Mouse (Mus musculus) stomach, postnatal 0 days (tissue): ENCODE data around the gene Trmt6. TPM values are rescaled to one million over a fixed set of nuclear protein-coding genes. Genes with fewer than 3 reads are reported as not detected.

Experiments used
- ATAC-seq: fragments of 200-750 bp; cut with Nextera tagmentation; 2 replicates; pipeline ENCODE4 v1.8.0; 2017; ENCODE audit not compliant: low FRiP score, low TSS enrichment
- DNase-seq: peaks from one replicate; pipeline ENCODE4 v3.0.0-alpha.2; 2016; ENCODE audit warnings: low spot score
- H3K27ac ChIP-seq: fragments of 300-500 bp; sonication (generic); replicated peaks from 2 replicates; pipeline ENCODE4 v1.5.1; 2014; ENCODE audit warnings: mild to moderate bottlenecking, control low read depth
- H3K27me3 ChIP-seq: fragments of 300-500 bp; sonication (generic); 2 replicates; pipeline ENCODE4 v1.6.1; 2014; ENCODE audit warnings: low read length; ENCODE audit not compliant: control insufficient read depth, insufficient read depth
- H3K36me3 ChIP-seq: fragments of 300-500 bp; sonication (generic); 2 replicates; pipeline ENCODE4 v1.6.1; 2014; ENCODE audit warnings: low read length, mixed read lengths; ENCODE audit not compliant: control insufficient read depth, insufficient read depth
- H3K4me1 ChIP-seq: fragments of 300-500 bp; sonication (generic); replicated peaks from 2 replicates; pipeline ENCODE4 v1.6.1; 2014; ENCODE audit warnings: antibody characterized with exemption; ENCODE audit not compliant: control insufficient read depth, insufficient read depth
- H3K4me2 ChIP-seq: fragments of 300-500 bp; sonication (generic); replicated peaks from 2 replicates; pipeline ENCODE4 v1.6.1; 2014; ENCODE audit warnings: low read depth, mild to moderate bottlenecking, control low read depth, moderate library complexity
- H3K4me3 ChIP-seq: fragments of 300-500 bp; sonication (generic); 2 replicates; pipeline ENCODE4 v1.5.1; 2014; ENCODE audit warnings: low read depth, low read length, control low read depth
- H3K9ac ChIP-seq: fragments of 300-500 bp; sonication (generic); 2 replicates; pipeline ENCODE4 v1.6.1; 2014; ENCODE audit warnings: mild to moderate bottlenecking, low read length, control low read depth, mixed read lengths
- H3K9me3 ChIP-seq: fragments of 300-500 bp; sonication (generic); 2 replicates; pipeline ENCODE4 v1.6.1; 2016; ENCODE audit warnings: low read length; ENCODE audit not compliant: control insufficient read depth
- CTCF ChIP-seq: IDR thresholded peaks from 2 replicates; pipeline ENCODE4 v1.5.1; 2016; ENCODE audit warnings: antibody characterized with exemption, low read depth, mild to moderate bottlenecking, moderate library complexity
- EP300 ChIP-seq: optimal IDR thresholded peaks from 2 replicates; pipeline ENCODE3; 2016; ENCODE audit warnings: antibody characterized with exemption
- WGBS: fragments of 180-500 bp; shearing (Covaris S2); extraction: QIAGEN DNeasy Blood & Tissue Kit; methylation state at CpG from one replicate; pipeline ENCODE4 v1.1.7; 2014; 5-methylcytosine and 5-hydroxymethylcytosine counted together
- polyA plus RNA-seq: library from polyadenylated mRNA; unstranded; fragments of >200 nt; fragmentation: Nextera tagmentation; extraction: Ambion mirVana; gene quantifications from 2 replicates; pipeline ENCODE4 v1.2.1, GENCODE M21; 2015

Gene Trmt6
- polyA plus RNA-seq, 1 experiment from 2014 or later: 37.5 TPM

GRCm38 (mm10) chr2:132849141-132849540 lies 33.3 kb upstream of the Trmt6 start:
- 91% methylated on average over 6 of the region's 6 CpGs for WGBS
- no peak overlapping the region for H3K9ac ChIP-seq
- DNase-seq (no peak), ATAC-seq (no peak)
- no peak overlapping the region for H3K27ac ChIP-seq
- H3K4me1 ChIP-seq: peaks cover 7% of the 10 kb centered on the region; the same call in 1 of the 2 replicates
- peaks cover 2% of the 10 kb centered on the region; the same call in 1 of the 2 replicates for H3K36me3 ChIP-seq
- H3K9me3 ChIP-seq: no peaks in the 10 kb centered on the region
- H3K27me3 ChIP-seq: no peaks in the 10 kb centered on the region
- H3K4me3 ChIP-seq: no peak overlapping the region
- TF ChIP-seq CTCF (no peak), EP300 (no peak)
- no peak overlapping the region for H3K4me2 ChIP-seq

GRCm38 (mm10) chr2:132848361-132848760 lies 32.5 kb upstream of the Trmt6 start:
- ATAC-seq (no peak), DNase-seq (no peak)
- Histone ChIP-seq H3K4me2 (no peak overlapping the region; the same call in 1 of the 2 replicates), H3K27ac (no peak overlapping the region), H3K27me3 (no peaks in the 10 kb centered on the region), H3K4me1 (peaks cover 7% of the 10 kb centered on the region; the same call in 1 of the 2 replicates), H3K4me3 (no peak overlapping the region), H3K36me3 (peaks cover 2% of the 10 kb centered on the region; the same call in 1 of the 2 replicates), H3K9ac (no peak overlapping the region), H3K9me3 (no peaks in the 10 kb centered on the region)
- 85% methylated on average over 4 of the region's 4 CpGs for WGBS
- no peak for TF ChIP-seq CTCF
- no peak for TF ChIP-seq EP300

- TF ChIP-seq CTCF: no peak
- TF ChIP-seq EP300: no peak
- no peak for ATAC-seq
- Histone ChIP-seq H3K27ac (no peak overlapping the region), H3K9me3 (no peaks in the 10 kb centered on the region), H3K4me1 (peaks cover 7% of the 10 kb centered on the region; the same call in 1 of the 2 replicates), H3K4me2 (peak overlapping the region; percentile 87), H3K36me3 (0 out of 2 replicates have a peak, but pooled peaks cover 2% of the 10 kb centered on the region), H3K27me3 (no peaks in the 10 kb centered on the region), H3K9ac (peak overlapping the region; percentile 89), H3K4me3 (peak overlapping the region; percentile 84)
- DNase-seq: peak; percentile 47
- WGBS: 31% methylated on average over 7 of the region's 7 CpGs
Measured at GRCm38 (mm10) chr2:132847581-132847980, 31.7 kb upstream of the Trmt6 start.

- Histone ChIP-seq H3K27ac (peak within 1 kb of the TSS; percentile 83), H3K9ac (peak within 1 kb of the TSS; percentile 89), H3K4me3 (peak within 1 kb of the TSS; percentile 84), H3K4me1 (peaks cover 7% of the 10 kb centered on the region; the same call in 1 of the 2 replicates), H3K27me3 (no peaks in the 10 kb centered on the region), H3K9me3 (no peaks in the 10 kb centered on the region), H3K36me3 (0 out of 2 replicates have a peak, but pooled peaks cover 2% of the 10 kb centered on the region), H3K4me2 (peak within 1 kb of the TSS; percentile 87)
- TF ChIP-seq CTCF: peak; percentile 99
- TF ChIP-seq EP300: no peak
- peak; percentile 98 for DNase-seq
- WGBS: under 1% methylated on average over 95 of the region's 96 CpGs
- ATAC-seq: peak; percentile 92
Measured at GRCm38 (mm10) chr2:132846407-132847358, 30.8 kb upstream of the Trmt6 start, which contains the start of gene Crls1. TSS of gene Crls1 (plus strand) at chr2:132846666.

GRCm38 (mm10) chr2:132841071-132841470 lies 25.2 kb upstream of the Trmt6 start:
- Histone ChIP-seq H3K27ac (no peak overlapping the region), H3K4me2 (no peak overlapping the region), H3K4me3 (no peak overlapping the region), H3K36me3 (no peaks in the 10 kb centered on the region), H3K9ac (no peak overlapping the region), H3K27me3 (no peaks in the 10 kb centered on the region), H3K4me1 (no peaks in the 10 kb centered on the region), H3K9me3 (no peaks in the 10 kb centered on the region)
- TF ChIP-seq EP300 (no peak), CTCF (no peak)
- DNase-seq (no peak), ATAC-seq (no peak)
- 91% methylated on average over 4 of the region's 4 CpGs for WGBS
